Mouse (Mus musculus) liver, adult 2 months (tissue): Measurements from ENCODE around the gene Gck. TPM values are rescaled to one million over a fixed set of nuclear protein-coding genes. Genes with fewer than 3 reads are reported as not detected.

Experiments used
- DNase-seq: peaks from one replicate; pipeline ENCODE4 v3.0.0-alpha.2; 2011; ENCODE audit warnings: low read depth, low spot score; ENCODE audit errors: extremely low read depth
- H3K27ac ChIP-seq: fragments of 200-500 bp; replicated peaks from 2 replicates; pipeline ENCODE4 v1.5.1; 2012; ENCODE audit warnings: low read depth, mild to moderate bottlenecking, control low read depth, inconsistent platforms, low read length; ENCODE audit not compliant: insufficient read depth
- H3K27me3 ChIP-seq: fragments of 200-500 bp; 2 replicates; pipeline ENCODE4 v1.6.1; 2012; ENCODE audit warnings: mild to moderate bottlenecking, moderate library complexity, low read length, inconsistent platforms; ENCODE audit not compliant: control insufficient read depth, insufficient read depth
- H3K36me3 ChIP-seq: fragments of 200-500 bp; 2 replicates; pipeline ENCODE4 v1.6.1; 2012; ENCODE audit warnings: low read length, inconsistent platforms; ENCODE audit not compliant: control insufficient read depth, insufficient read depth
- H3K4me1 ChIP-seq: fragments of 200-500 bp; 2 replicates; pipeline ENCODE4 v1.6.1; 2011; ENCODE audit warnings: low read length; ENCODE audit not compliant: control insufficient read depth, insufficient read depth
- H3K4me3 ChIP-seq: fragments of 200-500 bp; 2 replicates; pipeline ENCODE4 v1.5.1; 2011; ENCODE audit warnings: low read depth, mild to moderate bottlenecking, control low read depth, low read length, moderate library complexity; ENCODE audit not compliant: insufficient read depth
- H3K79me2 ChIP-seq: fragments of 200-500 bp; 2 replicates; pipeline ENCODE4 v1.6.1; 2012; ENCODE audit warnings: inconsistent platforms, mild to moderate bottlenecking, low read length, moderate library complexity; ENCODE audit not compliant: control insufficient read depth, insufficient read depth
- H3K9ac ChIP-seq: fragments of 200-500 bp; 2 replicates; pipeline ENCODE4 v1.6.1; 2012; ENCODE audit warnings: low read depth, mild to moderate bottlenecking, control low read depth, inconsistent platforms, low read length
- CTCF ChIP-seq: fragments of 200-500 bp; IDR thresholded peaks from 2 replicates; pipeline ENCODE4 v1.5.1; 2011; ENCODE audit warnings: low read depth, low read length, control low read depth
- POLR2A ChIP-seq: fragments of 200-500 bp; IDR thresholded peaks from 2 replicates; pipeline ENCODE4 v1.6.1; 2011; ENCODE audit warnings: low read length, control low read depth; ENCODE audit not compliant: insufficient read depth; ENCODE audit errors: extremely low read depth
- WGBS: fragments of 180-500 bp; shearing (Covaris S2); methylation state at CpG from one replicate; pipeline ENCODE4 v1.1.7; 2018; 5-methylcytosine and 5-hydroxymethylcytosine counted together
- polyA plus RNA-seq: library from polyadenylated mRNA; depleted of rRNA; stranded (reverse); fragments of >200 nt; gene quantifications from 2 replicates; pipeline ENCODE4 v1.2.3, GENCODE M21; 2012
- total RNA-seq: library from RNA; depleted of rRNA; stranded (reverse); fragments of >200 nt; gene quantifications from 2 replicates; pipeline ENCODE4 v1.2.3, GENCODE M21; 2014

The Gck gene
- total and polyA plus RNA-seq, 2 experiments = 69.5 to 112 TPM

- Histone ChIP-seq H3K27me3 (no peaks in the 10 kb centered on the region), H3K9ac (no peak overlapping the region), H3K79me2 (no peaks in the 10 kb centered on the region), H3K36me3 (no peaks in the 10 kb centered on the region), H3K4me3 (no peak overlapping the region), H3K27ac (no peak overlapping the region), H3K4me1 (no peaks in the 10 kb centered on the region)
- 93% methylated on average over 7 of the region's 7 CpGs for WGBS
- no peak for TF ChIP-seq POLR2A
- no peak for TF ChIP-seq CTCF
- no peak for DNase-seq
Observed at GRCm38 (mm10) chr11:5979088-5979487, 29.2 kb upstream of the Gck start.

- DNase-seq = no peak
- TF ChIP-seq CTCF (no peak), POLR2A (no peak)
- 66% methylated on average over 9 of the region's 9 CpGs for WGBS
- Histone ChIP-seq H3K27ac (no peak overlapping the region), H3K4me1 (no peaks in the 10 kb centered on the region), H3K4me3 (no peak overlapping the region), H3K9ac (no peak overlapping the region), H3K27me3 (no peaks in the 10 kb centered on the region), H3K79me2 (no peaks in the 10 kb centered on the region), H3K36me3 (no peaks in the 10 kb centered on the region)
Observed at GRCm38 (mm10) chr11:5976106-5976505, 26.2 kb upstream of the Gck start.

GRCm38 (mm10) chr11:5975068-5975467 lies 25.2 kb upstream of the Gck start:
- no peaks in the 10 kb centered on the region for H3K36me3 ChIP-seq
- no peak overlapping the region for H3K9ac ChIP-seq
- DNase-seq = no peak
- no peaks in the 10 kb centered on the region for H3K4me1 ChIP-seq
- H3K27ac ChIP-seq = no peak overlapping the region
- 65% methylated on average over 2 of the region's 2 CpGs for WGBS
- H3K27me3 ChIP-seq = no peaks in the 10 kb centered on the region
- H3K4me3 ChIP-seq = no peak overlapping the region
- TF ChIP-seq CTCF = no peak
- no peak for TF ChIP-seq POLR2A
- H3K79me2 ChIP-seq = no peaks in the 10 kb centered on the region

- H3K4me3 ChIP-seq = no peak overlapping the region
- H3K27ac ChIP-seq = no peak overlapping the region
- 86% methylated on average over 6 of the region's 6 CpGs for whole genome bisulfite sequencing
- no peaks in the 10 kb centered on the region for H3K27me3 ChIP-seq
- no peaks in the 10 kb centered on the region for H3K79me2 ChIP-seq
- no peak for DNase-seq
- H3K9ac ChIP-seq = no peak overlapping the region
- no peaks in the 10 kb centered on the region for H3K36me3 ChIP-seq
- TF ChIP-seq CTCF = no peak
- TF ChIP-seq POLR2A = no peak
- H3K4me1 ChIP-seq = no peaks in the 10 kb centered on the region
Observed at GRCm38 (mm10) chr11:5974053-5974452, 24.2 kb upstream of the Gck start.

- H3K27ac ChIP-seq = no peak overlapping the region
- H3K4me3 ChIP-seq = no peak overlapping the region
- H3K4me1 ChIP-seq = no peaks in the 10 kb centered on the region
- H3K9ac ChIP-seq = no peak overlapping the region
- no peaks in the 10 kb centered on the region for H3K27me3 ChIP-seq
- TF ChIP-seq CTCF = no peak
- 50% methylated on average over 7 of the region's 7 CpGs for WGBS
- peaks cover under 1% of the 10 kb centered on the region; the same call in 1 of the 2 replicates for H3K36me3 ChIP-seq
- DNase-seq = no peak
- H3K79me2 ChIP-seq = no peaks in the 10 kb centered on the region
Observed at GRCm38 (mm10) chr11:5973151-5973550, 23.3 kb upstream of the Gck start.

- H3K4me3 ChIP-seq = no peak overlapping the region
- DNase-seq = no peak
- H3K9ac ChIP-seq = no peak overlapping the region
- H3K79me2 ChIP-seq = no peaks in the 10 kb centered on the region
- H3K27ac ChIP-seq = no peak overlapping the region
- TF ChIP-seq CTCF (no peak), POLR2A (no peak)
- H3K27me3 ChIP-seq = no peaks in the 10 kb centered on the region
- 81% methylated on average over 7 of the region's 7 CpGs for WGBS
- H3K36me3 ChIP-seq = peaks cover 7% of the 10 kb centered on the region; the same call in 1 of the 2 replicates
- no peaks in the 10 kb centered on the region for H3K4me1 ChIP-seq
Observed at GRCm38 (mm10) chr11:5971202-5971601, 21.3 kb upstream of the Gck start.
